Mouse (Mus musculus): ENCODE measurements at regions not wholly inside any gene's neighbourhood (a gene's known extent, or its start where the extent isn't known, plus 50 kb on each side); places are given as distances from the start of the nearest gene placed in this dataset.

- Histone ChIP-seq H3K27me3 (ENCODE audit: control insufficient read depth, insufficient read depth, low read length) (no peaks in the 10 kb centered on the region), H3K4me3 (replicated peaks; ENCODE audit: insufficient read depth, low read depth, low read length) (no peak overlapping the region), H3K27ac (ENCODE audit: insufficient read depth, low read length) (no peak overlapping the region), H3K4me1 (ENCODE audit: control insufficient read depth, insufficient read depth, low read length) (no peaks in the 10 kb centered on the region)
- DNase-seq, result peak; percentile 11 to 43
- TF ChIP-seq POLR2A (IDR thresholded peaks at IDR 0.05; ENCODE audit: borderline replicate concordance, insufficient read depth, low read length) (no peak), CTCF (IDR thresholded peaks at IDR 0.05; ENCODE audit: borderline replicate concordance, insufficient read depth, low read depth, low read length) (peak; percentile 68; the same call in 1 of the 2 replicates)
- 23% methylated on average over 11 of the region's 11 CpGs for WGBS
Measured at GRCm38 (mm10) chr10:97339866-97340706, 139.3 kb upstream of the Dcn start.

- H3K4me1 ChIP-seq (ENCODE audit: control insufficient read depth, insufficient read depth, low read length), result no peaks in the 10 kb centered on the region
- no peaks in the 10 kb centered on the region for H3K27me3 ChIP-seq (ENCODE audit: control insufficient read depth, insufficient read depth, low read length)
- WGBS, result 27% methylated on average over 6 of the region's 6 CpGs
- H3K4me3 ChIP-seq (replicated peaks; ENCODE audit: insufficient read depth, low read depth, low read length), result no peak overlapping the region
- peak; percentile 72 to 81 for DNase-seq
- no peak overlapping the region for H3K27ac ChIP-seq (ENCODE audit: insufficient read depth, low read length)
- TF ChIP-seq POLR2A (IDR thresholded peaks at IDR 0.05; ENCODE audit: borderline replicate concordance, insufficient read depth, low read length) (no peak), CTCF (IDR thresholded peaks at IDR 0.05; ENCODE audit: borderline replicate concordance, insufficient read depth, low read depth, low read length) (peak; percentile 98)
Measured at GRCm38 (mm10) chr10:97345347-97345746, 134.1 kb upstream of the Dcn start.

- Histone ChIP-seq H3K4me1 (ENCODE audit: control insufficient read depth, insufficient read depth, low read length) (no peaks in the 10 kb centered on the region), H3K27ac (ENCODE audit: insufficient read depth, low read length) (no peak overlapping the region), H3K27me3 (ENCODE audit: control insufficient read depth, insufficient read depth, low read length) (no peaks in the 10 kb centered on the region), H3K4me3 (replicated peaks; ENCODE audit: insufficient read depth, low read depth, low read length) (no peak overlapping the region)
- TF ChIP-seq CTCF (IDR thresholded peaks at IDR 0.05; ENCODE audit: borderline replicate concordance, insufficient read depth, low read depth, low read length) (no peak), POLR2A (IDR thresholded peaks at IDR 0.05; ENCODE audit: borderline replicate concordance, insufficient read depth, low read length) (no peak)
- WGBS, result 90% methylated on average over 2 of the region's 2 CpGs
- no peak for DNase-seq
Measured at GRCm38 (mm10) chr10:97346949-97347348, 132.5 kb upstream of the Dcn start.

- WGBS, result 47% methylated on average over 3 of the region's 3 CpGs
- no peak overlapping the region for H3K27ac ChIP-seq (ENCODE audit: insufficient read depth, low read length)
Measured at GRCm38 (mm10) chr10:97368625-97369024, 110.8 kb upstream of the Dcn start.

GRCm38 (mm10) chr10:97375824-97376223 lies 103.6 kb upstream of the Dcn start:
- peak; percentile 45 for DNase-seq
- TF ChIP-seq CTCF (IDR thresholded peaks at IDR 0.05; ENCODE audit: borderline replicate concordance, insufficient read depth, low read depth, low read length), result peak; percentile 84
- no peak for TF ChIP-seq POLR2A (IDR thresholded peaks at IDR 0.05; ENCODE audit: borderline replicate concordance, insufficient read depth, low read length)
- 8% methylated on average over 2 of the region's 2 CpGs for WGBS

More at GRCm38 (mm10) chr10:97368625-97369024, 110.8 kb upstream of the Dcn start:
- no peak for TF ChIP-seq CTCF (IDR thresholded peaks at IDR 0.05; ENCODE audit: borderline replicate concordance, insufficient read depth, low read depth, low read length)
- no peak for TF ChIP-seq POLR2A (IDR thresholded peaks at IDR 0.05; ENCODE audit: borderline replicate concordance, insufficient read depth, low read length)
- Histone ChIP-seq H3K4me3 (replicated peaks; ENCODE audit: insufficient read depth, low read depth, low read length) (no peak overlapping the region), H3K27me3 (ENCODE audit: control insufficient read depth, insufficient read depth, low read length) (no peaks in the 10 kb centered on the region), H3K4me1 (ENCODE audit: control insufficient read depth, insufficient read depth, low read length) (no peaks in the 10 kb centered on the region)
- DNase-seq, result peak in 1 of 2 experiments; percentile 19

GRCm38 (mm10) chr10:97376376-97376775 lies 103.0 kb upstream of the Dcn start:
- TF ChIP-seq CTCF (IDR thresholded peaks at IDR 0.05; ENCODE audit: borderline replicate concordance, insufficient read depth, low read depth, low read length), result no peak
- TF ChIP-seq POLR2A (IDR thresholded peaks at IDR 0.05; ENCODE audit: borderline replicate concordance, insufficient read depth, low read length), result no peak
- H3K4me1 ChIP-seq (ENCODE audit: control insufficient read depth, insufficient read depth, low read length), result no peaks in the 10 kb centered on the region
- no peaks in the 10 kb centered on the region for H3K27me3 ChIP-seq (ENCODE audit: control insufficient read depth, insufficient read depth, low read length)
- no peak overlapping the region for H3K4me3 ChIP-seq (replicated peaks; ENCODE audit: insufficient read depth, low read depth, low read length)
- WGBS, result 80% methylated on average over 4 of the region's 4 CpGs
- no peak overlapping the region for H3K27ac ChIP-seq (ENCODE audit: insufficient read depth, low read length)
- no peak for DNase-seq

More at GRCm38 (mm10) chr10:97375824-97376223, 103.6 kb upstream of the Dcn start:
- Histone ChIP-seq H3K4me1 (ENCODE audit: control insufficient read depth, insufficient read depth, low read length) (no peaks in the 10 kb centered on the region), H3K4me3 (replicated peaks; ENCODE audit: insufficient read depth, low read depth, low read length) (no peak overlapping the region), H3K27ac (ENCODE audit: insufficient read depth, low read length) (no peak overlapping the region), H3K27me3 (ENCODE audit: control insufficient read depth, insufficient read depth, low read length) (no peaks in the 10 kb centered on the region)

GRCm38 (mm10) chr10:97381586-97381985 lies 97.8 kb upstream of the Dcn start:
- no peak for DNase-seq
- TF ChIP-seq CTCF (IDR thresholded peaks at IDR 0.05; ENCODE audit: borderline replicate concordance, insufficient read depth, low read depth, low read length) (no peak), POLR2A (IDR thresholded peaks at IDR 0.05; ENCODE audit: borderline replicate concordance, insufficient read depth, low read length) (no peak)
- Histone ChIP-seq H3K27me3 (ENCODE audit: control insufficient read depth, insufficient read depth, low read length) (no peaks in the 10 kb centered on the region), H3K4me1 (ENCODE audit: control insufficient read depth, insufficient read depth, low read length) (no peaks in the 10 kb centered on the region), H3K4me3 (replicated peaks; ENCODE audit: insufficient read depth, low read depth, low read length) (no peak overlapping the region), H3K27ac (ENCODE audit: insufficient read depth, low read length) (no peak overlapping the region)

- DNase-seq, result no peak
- Histone ChIP-seq H3K4me3 (replicated peaks; ENCODE audit: insufficient read depth, low read depth, low read length) (no peak overlapping the region), H3K27me3 (ENCODE audit: control insufficient read depth, insufficient read depth, low read length) (no peaks in the 10 kb centered on the region), H3K27ac (ENCODE audit: insufficient read depth, low read length) (no peak overlapping the region), H3K4me1 (ENCODE audit: control insufficient read depth, insufficient read depth, low read length) (no peaks in the 10 kb centered on the region)
- WGBS, result 97% methylated on average over 1 of the region's 1 CpGs
- TF ChIP-seq POLR2A (IDR thresholded peaks at IDR 0.05; ENCODE audit: borderline replicate concordance, insufficient read depth, low read length) (no peak), CTCF (IDR thresholded peaks at IDR 0.05; ENCODE audit: borderline replicate concordance, insufficient read depth, low read depth, low read length) (no peak)
Measured at GRCm38 (mm10) chr10:97383881-97384280, 95.5 kb upstream of the Dcn start.
